Mouse (Mus musculus) hindbrain, embryonic 14.5 days (tissue): ENCODE data around the gene Lmln. TPM values are rescaled to one million over a fixed set of nuclear protein-coding genes. Genes with fewer than 3 reads are reported as not detected.

Experiments
- microRNA counts: library from miRNA; unstranded; fragments of <30 nt; microRNA quantifications from one replicate; lab custom pipeline; 2016
- microRNA-seq: library from miRNA; unstranded; fragments of <30 nt; microRNA quantifications from one replicate; pipeline ENCODE4, GENCODE M21; 2016
- polyA plus RNA-seq: library from polyadenylated mRNA; unstranded; fragments of >200 nt; fragmentation: Nextera tagmentation; extraction: Ambion mirVana; gene quantifications from 2 replicates; pipeline ENCODE4 v1.2.1, GENCODE M21; 2014

Lmln gene
- polyA plus RNA-seq, 1 experiment from 2014 or later: 4.5 TPM

MicroRNA genes within 50 kb of the gene (microRNA counts, 519-probe panel; counts per million panel counts)
- not detected for microRNA mmu-miR-1947 (lab: Ali Mortazavi, UCI)

Small RNAs within 50 kb of the gene (microRNA-seq; reads per million reads assigned to microRNA genes)
- not detected for gene Gm22231
- 3.4 reads per million, percentile 15 among the genes with 10 or more reads in this experiment for gene Mir1947

Other genes starting within 250 kb of the Lmln start
- gene Fyttd1, start 185.0 kb upstream of the Lmln start, polyA plus RNA-seq: 143 and 167 TPM in 2 replicates
- 34.2 and 34.7 TPM in 2 replicates for gene Rubcn, start 184.8 kb upstream of the Lmln start, polyA plus RNA-seq
- 46.5 and 53.0 TPM in 2 replicates for gene Lrch3, start 148.4 kb upstream of the Lmln start, polyA plus RNA-seq
- 6.5 and 7.7 TPM in 2 replicates for gene Iqcg, start 6.3 kb upstream of the Lmln start, polyA plus RNA-seq
- gene Rpl35a, start 6.1 kb upstream of the Lmln start, polyA plus RNA-seq: 450 and 532 TPM in 2 replicates
- 18.0 and 20.9 TPM in 2 replicates for gene Osbpl11, start 122.5 kb downstream of the Lmln start, polyA plus RNA-seq
- gene Snx4, start 188.9 kb downstream of the Lmln start, polyA plus RNA-seq: 94.9 and 105 TPM in 2 replicates